Mouse (Mus musculus) adrenal gland (tissue): ENCODE data around the gene Mpdz.

Experiments
- intact Hi-C: fragments of 180-260 bp; cut with DNase I; formaldehyde crosslinking; loops from one replicate; pipeline ENCODE4 v1.15.1; 2025

Mpdz gene

GRCm38 (mm10) chr4:81396883-81397282 is 45.7 kb downstream of the Mpdz start:
- intact Hi-C loops: no loop called here

GRCm38 (mm10) chr4:81392869-81393268 is 49.7 kb downstream of the Mpdz start:
- intact Hi-C loops: no loop called here

- intact Hi-C loops: no loop called here
Observed at GRCm38 (mm10) chr4:81389263-81389662, 53.4 kb downstream of the Mpdz start.

- intact Hi-C loops: no loop called here
Observed at GRCm38 (mm10) chr4:81387644-81388043, 55.0 kb downstream of the Mpdz start.

- intact Hi-C loops: loop anchor here (5.0 to 10.0 kb wide), 2 partner anchors 95 to 182 kb away; no protein-coding TSS in a partner anchor
Observed at GRCm38 (mm10) chr4:81372355-81372754, 70.3 kb downstream of the Mpdz start.

- intact Hi-C loops: no loop called here
Observed at GRCm38 (mm10) chr4:81351368-81351767, 91.2 kb downstream of the Mpdz start.

GRCm38 (mm10) chr4:81348646-81349045 is 94.0 kb downstream of the Mpdz start:
- intact Hi-C loops: no loop called here

GRCm38 (mm10) chr4:81345141-81345540 is 97.5 kb downstream of the Mpdz start:
- intact Hi-C loops: no loop called here

- intact Hi-C loops: no loop called here
Observed at GRCm38 (mm10) chr4:81333628-81333991, 109.0 kb downstream of the Mpdz start.

GRCm38 (mm10) chr4:81332901-81333627 is 109.6 kb downstream of the Mpdz start:
- intact Hi-C loops: no loop called here

GRCm38 (mm10) chr4:81332439-81332841 is 110.2 kb downstream of the Mpdz start:
- intact Hi-C loops: no loop called here

GRCm38 (mm10) chr4:81327694-81328093 is 114.9 kb downstream of the Mpdz start:
- intact Hi-C loops: no loop called here

- intact Hi-C loops: no loop called here
Observed at GRCm38 (mm10) chr4:81323853-81324252, 118.8 kb downstream of the Mpdz start.

GRCm38 (mm10) chr4:81322232-81322631 is 120.4 kb downstream of the Mpdz start:
- intact Hi-C loops: no loop called here

- intact Hi-C loops: no loop called here
Observed at GRCm38 (mm10) chr4:81314618-81315017, 128.0 kb downstream of the Mpdz start.

GRCm38 (mm10) chr4:81313246-81313645 is 129.4 kb downstream of the Mpdz start:
- intact Hi-C loops: no loop called here

GRCm38 (mm10) chr4:81310168-81310474 is 132.5 kb downstream of the Mpdz start:
- intact Hi-C loops: no loop called here

GRCm38 (mm10) chr4:81309473-81310167 is 133.0 kb downstream of the Mpdz start:
- intact Hi-C loops: no loop called here

- intact Hi-C loops: no loop called here
Observed at GRCm38 (mm10) chr4:81307596-81308265, 134.9 kb downstream of the Mpdz start.

GRCm38 (mm10) chr4:81302056-81302455 is 140.6 kb downstream of the Mpdz start:
- intact Hi-C loops: no loop called here

GRCm38 (mm10) chr4:81298384-81298783 is 144.2 kb downstream of the Mpdz start:
- intact Hi-C loops: no loop called here

GRCm38 (mm10) chr4:81293309-81293708 is 149.3 kb downstream of the Mpdz start:
- intact Hi-C loops: no loop called here
